Mouse (Mus musculus): ENCODE results near the gene Fmnl2. TPM values are rescaled to one million over a fixed set of nuclear protein-coding genes. Genes with fewer than 3 reads are reported as not detected.
A peak's percentile ranks its signal among the peaks of the same experiment; 100 is the strongest.

The Fmnl2 gene
- polyA plus RNA-seq, 1 experiment from 2014 or later = 3.0 TPM

DNA sequence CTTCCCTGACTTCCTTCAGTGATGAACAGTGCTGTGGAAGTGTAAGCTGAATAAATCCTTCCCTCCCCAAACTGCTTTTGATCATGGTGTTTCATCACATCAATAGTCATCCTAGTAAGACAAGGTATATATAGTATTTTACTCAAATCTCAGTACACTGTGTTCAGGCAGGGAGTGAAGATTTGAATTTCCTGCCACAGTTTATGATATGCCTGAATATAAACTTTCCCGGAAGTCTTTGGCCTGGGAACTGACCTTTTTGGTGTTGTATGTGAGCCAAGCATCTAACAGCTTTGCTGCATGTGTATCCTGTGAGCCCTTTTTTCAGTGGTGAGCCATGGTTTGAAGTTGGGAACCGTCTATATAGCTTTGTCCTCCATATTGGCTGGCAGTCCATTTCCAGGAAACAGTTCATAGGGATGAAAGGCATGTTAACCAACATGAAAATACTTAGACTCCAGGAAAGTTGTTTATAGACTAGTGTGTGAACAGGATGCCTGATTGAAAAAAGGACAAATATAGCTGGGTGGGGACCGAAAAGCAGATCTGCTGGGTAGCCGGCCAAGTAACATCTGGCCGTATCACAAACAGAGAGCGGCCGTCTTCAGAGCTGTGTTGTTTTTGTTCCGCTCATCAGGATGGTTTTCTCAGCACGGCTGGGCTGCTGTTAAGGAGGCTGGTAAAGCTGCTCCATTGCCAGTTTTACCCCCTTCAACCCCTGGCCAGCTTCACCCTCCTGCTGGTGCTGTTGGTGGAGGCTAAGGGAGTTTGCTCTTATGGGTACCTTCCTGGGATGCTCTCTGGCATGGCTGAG, 133.4 kb downstream of the Fmnl2 start:
- H3K9me3 ChIP-seq (ENCODE audit: control insufficient read depth, low read length) = no peaks in the 10 kb centered on the region
- ATAC-seq (ENCODE audit: low FRiP score, low TSS enrichment) (no peak), DNase-seq (ENCODE audit: low spot score) (no peak)
- H3K4me1 ChIP-seq (replicated peaks; ENCODE audit: control insufficient read depth, insufficient read depth) = peaks cover 5% of the 10 kb centered on the region; the same call in 1 of the 2 replicates
- no peak overlapping the region for H3K4me3 ChIP-seq (ENCODE audit: low read depth, low read length)
- H3K27ac ChIP-seq (replicated peaks) = peak overlapping the region; percentile 67
- no peaks in the 10 kb centered on the region for H3K36me3 ChIP-seq (ENCODE audit: control insufficient read depth, insufficient read depth, low read length)
- TF ChIP-seq EP300 (optimal IDR thresholded peaks at IDR 0.05) (no peak), CTCF (IDR thresholded peaks at IDR 0.05; ENCODE audit: low read depth) (no peak)
- 0 out of 2 replicates have a peak overlapping the region, but pooled peaks have one; percentile 11 for H3K4me2 ChIP-seq (replicated peaks; ENCODE audit: low read depth)
- H3K9ac ChIP-seq (ENCODE audit: low read length) = no peak overlapping the region
- WGBS = 46% methylated on average over 9 of the region's 9 CpGs
- no peaks in the 10 kb centered on the region for H3K27me3 ChIP-seq (ENCODE audit: control insufficient read depth, insufficient read depth, low read length)

DNA sequence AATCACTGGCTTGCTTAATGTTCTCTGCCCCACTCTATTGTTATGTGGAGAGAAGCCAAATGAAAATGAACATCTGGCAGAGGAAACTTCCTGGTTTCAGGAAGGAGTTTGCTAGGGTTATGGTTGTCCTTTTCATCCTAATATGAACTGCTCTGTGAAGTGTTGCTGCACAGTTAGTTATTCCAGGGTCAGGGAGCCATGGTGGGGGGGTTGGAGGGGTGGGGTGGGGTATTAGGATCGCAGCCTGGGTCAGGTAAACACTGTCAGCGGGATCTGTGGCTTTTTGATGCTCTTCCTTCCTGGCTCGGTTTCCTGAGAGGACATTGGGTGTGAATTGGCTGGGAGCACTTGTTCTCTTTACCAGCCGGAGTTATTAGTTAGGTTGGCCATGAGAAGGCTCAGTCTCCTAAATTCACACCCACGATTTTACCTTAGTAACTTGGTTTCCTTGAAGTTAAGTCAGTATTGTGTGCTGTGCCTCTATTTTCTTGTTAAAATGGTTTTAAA, 134.1 kb downstream of the Fmnl2 start:
- no peaks in the 10 kb centered on the region for H3K27me3 ChIP-seq (ENCODE audit: control insufficient read depth, insufficient read depth, low read length)
- H3K27ac ChIP-seq (replicated peaks) = peak overlapping the region; percentile 67
- 43% methylated on average over 5 of the region's 5 CpGs for WGBS
- H3K4me2 ChIP-seq (replicated peaks; ENCODE audit: low read depth) = 0 out of 2 replicates have a peak overlapping the region, but pooled peaks have one; percentile 11
- H3K36me3 ChIP-seq (ENCODE audit: control insufficient read depth, insufficient read depth, low read length) = no peaks in the 10 kb centered on the region
- no peak overlapping the region for H3K9ac ChIP-seq (ENCODE audit: low read length)
- ATAC-seq (ENCODE audit: low FRiP score, low TSS enrichment) = no peak
- H3K9me3 ChIP-seq (ENCODE audit: control insufficient read depth, low read length) = no peaks in the 10 kb centered on the region
- TF ChIP-seq CTCF (IDR thresholded peaks at IDR 0.05; ENCODE audit: low read depth) = no peak
- TF ChIP-seq EP300 (optimal IDR thresholded peaks at IDR 0.05) = no peak
- no peak overlapping the region for H3K4me3 ChIP-seq (ENCODE audit: low read depth, low read length)
- no peak for DNase-seq (ENCODE audit: low spot score)
- H3K4me1 ChIP-seq (replicated peaks; ENCODE audit: control insufficient read depth, insufficient read depth) = peaks cover 5% of the 10 kb centered on the region; the same call in 1 of the 2 replicates

DNA sequence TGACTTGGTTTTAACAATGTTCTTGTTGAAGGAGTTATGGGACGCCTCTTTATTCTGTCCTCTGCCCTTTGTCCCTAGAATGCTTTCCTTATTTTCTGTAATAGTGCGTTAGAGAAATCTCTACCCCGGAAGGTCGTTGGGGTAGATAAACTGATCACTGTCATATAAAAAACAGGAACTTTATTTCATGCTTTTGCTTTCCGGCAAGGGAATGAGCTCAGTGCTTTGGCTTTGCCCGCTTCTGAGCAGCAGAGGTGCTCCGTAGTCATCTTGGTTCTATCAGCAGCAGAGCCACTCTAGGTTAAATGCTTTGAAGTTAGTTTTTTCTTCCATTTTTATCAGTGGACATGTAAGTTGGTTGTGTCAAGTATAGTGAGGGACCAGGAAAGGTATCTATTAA, 135.6 kb downstream of the Fmnl2 start:
- peaks cover 5% of the 10 kb centered on the region; the same call in 1 of the 2 replicates for H3K4me1 ChIP-seq (replicated peaks; ENCODE audit: control insufficient read depth, insufficient read depth)
- H3K36me3 ChIP-seq (ENCODE audit: control insufficient read depth, insufficient read depth, low read length) = no peaks in the 10 kb centered on the region
- 87% methylated on average over 7 of the region's 7 CpGs for WGBS
- no peak for DNase-seq (ENCODE audit: low spot score)
- H3K4me3 ChIP-seq (ENCODE audit: low read depth, low read length) = no peak overlapping the region
- H3K4me2 ChIP-seq (replicated peaks; ENCODE audit: low read depth) = no peak overlapping the region
- no peak overlapping the region for H3K9ac ChIP-seq (ENCODE audit: low read length)
- no peaks in the 10 kb centered on the region for H3K27me3 ChIP-seq (ENCODE audit: control insufficient read depth, insufficient read depth, low read length)
- H3K27ac ChIP-seq (replicated peaks) = no peak overlapping the region
- ATAC-seq (ENCODE audit: low FRiP score, low TSS enrichment) = no peak
- no peaks in the 10 kb centered on the region for H3K9me3 ChIP-seq (ENCODE audit: control insufficient read depth, low read length)
- no peak for TF ChIP-seq EP300 (optimal IDR thresholded peaks at IDR 0.05)

DNA sequence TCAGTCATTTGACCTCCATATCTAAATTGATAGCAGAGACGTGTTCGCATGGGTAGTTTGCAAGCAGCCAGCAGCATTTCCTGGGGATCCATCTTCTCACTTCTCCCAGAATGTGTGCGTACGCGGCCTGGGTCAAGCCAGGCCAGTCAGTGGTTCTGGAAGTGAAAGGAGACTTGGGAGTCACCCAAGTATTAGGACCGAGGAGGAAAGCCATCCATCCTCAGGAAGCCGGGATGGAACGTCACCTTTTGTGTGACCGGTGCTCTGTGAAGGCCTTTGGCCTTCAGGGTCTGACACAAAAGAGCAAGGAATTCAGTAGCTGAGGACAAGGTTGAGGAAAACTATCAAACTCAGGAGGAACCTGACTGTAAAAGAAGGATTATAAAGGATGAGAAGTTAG, 136.9 kb downstream of the Fmnl2 start:
- Histone ChIP-seq H3K9ac (ENCODE audit: low read length) (no peak overlapping the region), H3K27me3 (ENCODE audit: control insufficient read depth, insufficient read depth, low read length) (no peaks in the 10 kb centered on the region), H3K4me1 (replicated peaks; ENCODE audit: control insufficient read depth, insufficient read depth) (peaks cover 5% of the 10 kb centered on the region; the same call in 1 of the 2 replicates), H3K27ac (replicated peaks) (no peak overlapping the region), H3K36me3 (ENCODE audit: control insufficient read depth, insufficient read depth, low read length) (no peaks in the 10 kb centered on the region), H3K4me2 (replicated peaks; ENCODE audit: low read depth) (no peak overlapping the region), H3K9me3 (ENCODE audit: control insufficient read depth, low read length) (no peaks in the 10 kb centered on the region), H3K4me3 (ENCODE audit: low read depth, low read length) (no peak overlapping the region)
- no peak for DNase-seq (ENCODE audit: low spot score)
- 77% methylated on average over 9 of the region's 9 CpGs for WGBS
- no peak for ATAC-seq (ENCODE audit: low FRiP score, low TSS enrichment)
- TF ChIP-seq CTCF (IDR thresholded peaks at IDR 0.05; ENCODE audit: low read depth) (no peak), EP300 (optimal IDR thresholded peaks at IDR 0.05) (no peak)

DNA sequence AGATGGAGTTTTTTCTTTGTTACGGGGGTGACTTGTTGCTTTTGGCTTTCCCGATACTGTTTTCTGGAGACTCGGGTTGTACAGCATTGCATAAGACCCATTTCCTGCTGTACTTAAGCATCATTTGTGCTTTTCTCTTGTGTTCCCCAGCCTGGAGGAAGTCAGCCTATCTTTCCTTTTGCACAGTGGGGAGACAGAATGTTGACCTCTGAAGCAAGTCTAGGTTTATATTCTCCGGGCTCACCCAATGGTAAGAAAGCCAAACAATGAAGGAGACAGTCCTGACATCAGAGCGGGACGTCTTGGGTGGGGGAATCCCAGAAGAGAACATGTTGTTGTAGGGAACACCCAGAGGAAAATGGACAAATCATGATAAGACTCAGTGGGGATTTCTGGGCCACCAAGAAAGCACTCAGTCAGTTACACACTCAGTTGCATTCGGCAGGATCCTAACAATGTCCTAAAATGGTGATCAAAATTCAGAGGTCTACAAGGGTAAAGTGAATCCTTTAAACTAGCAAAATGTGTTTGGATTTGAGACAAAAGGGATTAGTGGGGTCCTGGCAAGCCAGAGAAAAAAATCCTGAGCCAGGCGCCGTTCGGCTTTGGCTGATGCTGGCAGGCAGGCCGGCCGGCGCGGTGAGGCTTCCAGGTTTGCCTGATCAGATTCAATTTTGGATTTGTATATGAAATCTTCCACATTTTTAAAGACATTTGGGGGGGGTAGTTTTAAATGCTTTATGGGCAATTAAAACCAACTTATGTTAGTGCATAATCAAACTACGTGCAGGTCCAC, 140.5 kb downstream of the Fmnl2 start:
- peak overlapping the region; percentile 37 for H3K27ac ChIP-seq (replicated peaks)
- H3K4me3 ChIP-seq (ENCODE audit: low read depth, low read length) = no peak overlapping the region
- ATAC-seq (ENCODE audit: low FRiP score, low TSS enrichment) (peak; percentile 38; the same call in 1 of the 2 replicates), DNase-seq (ENCODE audit: low spot score) (no peak)
- no peak overlapping the region for H3K9ac ChIP-seq (ENCODE audit: low read length)
- H3K9me3 ChIP-seq (ENCODE audit: control insufficient read depth, low read length) = no peaks in the 10 kb centered on the region
- H3K27me3 ChIP-seq (ENCODE audit: control insufficient read depth, insufficient read depth, low read length) = no peaks in the 10 kb centered on the region
- H3K4me2 ChIP-seq (replicated peaks; ENCODE audit: low read depth) = no peak overlapping the region
- H3K36me3 ChIP-seq (ENCODE audit: control insufficient read depth, insufficient read depth, low read length) = no peaks in the 10 kb centered on the region
- H3K4me1 ChIP-seq (replicated peaks; ENCODE audit: control insufficient read depth, insufficient read depth) = no peaks in the 10 kb centered on the region
- WGBS = 58% methylated on average over 15 of the region's 15 CpGs
- TF ChIP-seq CTCF (IDR thresholded peaks at IDR 0.05; ENCODE audit: low read depth) (no peak), EP300 (optimal IDR thresholded peaks at IDR 0.05) (no peak)
